Mouse (Mus musculus): ENCODE results near the gene Robo3. TPM values are rescaled to one million over a fixed set of nuclear protein-coding genes. Genes with fewer than 3 reads are reported as not detected.

The Robo3 gene
- polyA plus RNA-seq, 1 experiment from 2014 or later, result not detected

- Histone ChIP-seq H3K4me2 (ENCODE audit: low read length) (no peak overlapping the region), H3K9me3 (ENCODE audit: control insufficient read depth, low read length) (no peaks in the 10 kb centered on the region), H3K27me3 (replicated peaks; ENCODE audit: control insufficient read depth, insufficient read depth, low read length) (peaks cover 63% of the 10 kb centered on the region), H3K4me3 (ENCODE audit: low read depth, low read length) (no peak overlapping the region), H3K9ac (ENCODE audit: low read length) (no peak overlapping the region), H3K27ac (ENCODE audit: low read depth) (no peak overlapping the region), H3K36me3 (ENCODE audit: control insufficient read depth, insufficient read depth, low read length) (no peaks in the 10 kb centered on the region), H3K4me1 (replicated peaks; ENCODE audit: control insufficient read depth, insufficient read depth, low read length) (no peaks in the 10 kb centered on the region)
- ATAC-seq (replicated peaks; ENCODE audit: low FRiP score, low TSS enrichment, low read depth) (no peak), DNase-seq (ENCODE audit: low spot score) (no peak)
- 8% methylated on average over 4 of the region's 4 CpGs for WGBS
Observed at GRCm38 (mm10) chr9:37435616-37436015, 2.6 kb upstream of the Robo3 start.

DNA sequence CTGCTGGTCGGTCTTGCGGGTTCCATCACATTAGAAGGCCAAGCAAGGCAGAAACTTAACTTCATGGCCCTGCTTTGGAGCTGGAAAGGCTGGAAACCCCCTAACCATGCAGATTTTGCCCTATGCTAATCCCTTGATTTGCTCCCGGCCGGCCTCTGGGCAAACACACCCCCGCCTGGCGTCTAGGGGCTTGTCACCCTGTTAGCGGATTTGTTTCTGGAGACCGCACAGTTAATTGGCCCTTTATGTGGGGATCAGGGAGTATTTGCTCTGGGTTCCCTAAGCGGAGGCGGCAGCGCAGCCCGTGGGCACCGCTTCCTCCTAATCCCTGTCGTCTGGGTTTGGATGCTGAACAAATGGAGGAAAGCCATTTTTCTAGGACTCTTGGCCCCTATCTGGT lies 1.9 kb upstream of the Robo3 start:
- Histone ChIP-seq H3K4me3 (ENCODE audit: low read depth, low read length) (no peak overlapping the region), H3K27me3 (replicated peaks; ENCODE audit: control insufficient read depth, insufficient read depth, low read length) (peaks cover 70% of the 10 kb centered on the region), H3K9me3 (ENCODE audit: control insufficient read depth, low read length) (no peaks in the 10 kb centered on the region), H3K4me2 (ENCODE audit: low read length) (no peak overlapping the region), H3K36me3 (ENCODE audit: control insufficient read depth, insufficient read depth, low read length) (no peaks in the 10 kb centered on the region), H3K9ac (ENCODE audit: low read length) (no peak overlapping the region), H3K27ac (ENCODE audit: low read depth) (no peak overlapping the region), H3K4me1 (replicated peaks; ENCODE audit: control insufficient read depth, insufficient read depth, low read length) (no peaks in the 10 kb centered on the region)
- no peak for ATAC-seq (replicated peaks; ENCODE audit: low FRiP score, low TSS enrichment, low read depth)
- WGBS, result 1% methylated on average over 14 of the region's 14 CpGs
- DNase-seq (ENCODE audit: low spot score), result no peak

DNA sequence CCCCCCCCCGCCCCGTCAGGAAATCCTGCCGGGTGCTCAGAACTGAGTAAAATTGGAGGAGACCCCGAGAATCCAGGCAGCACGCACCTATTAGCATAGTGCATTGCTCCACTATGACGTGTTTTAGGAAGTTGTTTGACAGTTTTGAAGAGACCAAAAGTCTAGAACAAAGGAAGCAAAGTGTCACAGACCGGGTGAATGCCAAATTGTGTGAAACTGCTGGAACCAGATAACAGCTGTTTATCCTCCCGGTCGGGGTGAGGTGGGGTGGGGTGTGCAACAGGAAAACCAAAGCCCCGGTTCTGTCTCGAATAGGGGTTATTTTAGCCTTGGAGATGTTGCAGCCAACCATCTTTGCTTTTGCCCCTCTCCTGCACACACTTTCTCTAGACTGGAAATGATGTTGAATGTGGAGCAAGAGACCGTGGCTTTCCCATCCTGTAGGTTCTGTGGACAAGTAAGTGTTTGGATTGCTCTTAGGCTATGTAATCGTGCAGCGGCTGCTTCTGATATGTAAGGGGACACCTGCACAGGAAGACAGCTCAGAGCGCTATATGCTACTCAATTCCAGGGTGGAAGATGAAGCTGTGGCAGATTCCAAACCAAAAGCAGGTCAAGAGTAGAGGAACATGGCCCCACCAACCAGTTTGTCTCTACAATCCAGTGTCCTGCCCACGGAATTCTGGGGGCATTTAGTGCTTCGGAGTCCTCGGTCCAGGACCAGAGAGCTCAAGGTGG lies 946 bp upstream of the Robo3 start:
- peaks cover 79% of the 10 kb centered on the region for H3K27me3 ChIP-seq (replicated peaks; ENCODE audit: control insufficient read depth, insufficient read depth, low read length)
- no peak overlapping the region for H3K4me3 ChIP-seq (ENCODE audit: low read depth, low read length)
- no peak for DNase-seq (ENCODE audit: low spot score)
- H3K9me3 ChIP-seq (ENCODE audit: control insufficient read depth, low read length), result no peaks in the 10 kb centered on the region
- no peaks in the 10 kb centered on the region for H3K36me3 ChIP-seq (ENCODE audit: control insufficient read depth, insufficient read depth, low read length)
- H3K27ac ChIP-seq (ENCODE audit: low read depth), result no peak overlapping the region
- ATAC-seq (replicated peaks; ENCODE audit: low FRiP score, low TSS enrichment, low read depth), result no peak
- H3K4me1 ChIP-seq (replicated peaks; ENCODE audit: control insufficient read depth, insufficient read depth, low read length), result no peaks in the 10 kb centered on the region
- 4% methylated on average over 18 of the region's 18 CpGs for WGBS
- H3K9ac ChIP-seq (ENCODE audit: low read length), result no peak overlapping the region
- no peak overlapping the region for H3K4me2 ChIP-seq (ENCODE audit: low read length)

GRCm38 (mm10) chr9:37432026-37432666 lies 900 bp downstream of the Robo3 start:
- DNase-seq (ENCODE audit: low spot score), result no peak
- Histone ChIP-seq H3K27ac (ENCODE audit: low read depth) (no peak overlapping the region), H3K4me2 (ENCODE audit: low read length) (no peak overlapping the region), H3K4me1 (replicated peaks; ENCODE audit: control insufficient read depth, insufficient read depth, low read length) (no peaks in the 10 kb centered on the region), H3K27me3 (replicated peaks; ENCODE audit: control insufficient read depth, insufficient read depth, low read length) (peaks cover 90% of the 10 kb centered on the region), H3K4me3 (ENCODE audit: low read depth, low read length) (no peak overlapping the region), H3K36me3 (ENCODE audit: control insufficient read depth, insufficient read depth, low read length) (no peaks in the 10 kb centered on the region), H3K9me3 (ENCODE audit: control insufficient read depth, low read length) (no peaks in the 10 kb centered on the region), H3K9ac (ENCODE audit: low read length) (no peak overlapping the region)
- no peak; the same call in 1 of the 2 replicates for ATAC-seq (replicated peaks; ENCODE audit: low FRiP score, low TSS enrichment, low read depth)
- under 1% methylated on average over 16 of the region's 17 CpGs for WGBS

DNA sequence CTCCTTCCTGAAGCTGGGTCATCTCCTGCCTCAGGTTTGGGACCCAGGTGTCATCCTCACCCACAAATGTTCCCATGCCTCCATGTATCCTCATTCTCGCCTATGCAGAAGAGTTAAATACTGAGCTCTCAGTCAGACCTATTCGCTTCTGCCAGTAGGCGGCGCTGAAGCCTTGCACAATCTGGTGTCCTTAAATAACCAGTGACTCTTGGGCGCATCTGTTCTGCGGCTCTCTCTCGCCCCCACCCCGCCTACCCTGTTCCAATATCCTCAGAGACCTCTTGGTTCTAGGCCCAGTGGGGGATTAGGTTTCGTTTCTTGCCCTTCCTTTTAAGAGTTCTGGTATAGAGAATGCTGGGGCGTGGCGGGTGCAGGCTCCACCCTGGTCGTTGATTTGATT lies 2.5 kb downstream of the Robo3 start:
- no peaks in the 10 kb centered on the region for H3K9me3 ChIP-seq (ENCODE audit: control insufficient read depth, low read length)
- peaks cover 89% of the 10 kb centered on the region for H3K27me3 ChIP-seq (replicated peaks; ENCODE audit: control insufficient read depth, insufficient read depth, low read length)
- no peaks in the 10 kb centered on the region for H3K4me1 ChIP-seq (replicated peaks; ENCODE audit: control insufficient read depth, insufficient read depth, low read length)
- no peaks in the 10 kb centered on the region for H3K36me3 ChIP-seq (ENCODE audit: control insufficient read depth, insufficient read depth, low read length)
- DNase-seq (ENCODE audit: low spot score) (peak; percentile 92), ATAC-seq (replicated peaks; ENCODE audit: low FRiP score, low TSS enrichment, low read depth) (peak; percentile 67)
- no peak overlapping the region for H3K4me3 ChIP-seq (ENCODE audit: low read depth, low read length)
- H3K27ac ChIP-seq (ENCODE audit: low read depth), result no peak overlapping the region
- H3K9ac ChIP-seq (ENCODE audit: low read length), result no peak overlapping the region
- H3K4me2 ChIP-seq (ENCODE audit: low read length), result peak overlapping the region; percentile 11; the same call in 1 of the 2 replicates
- 2% methylated on average over 12 of the region's 12 CpGs for WGBS

GRCm38 (mm10) chr9:37429326-37429725 lies 3.7 kb downstream of the Robo3 start:
- Histone ChIP-seq H3K27me3 (replicated peaks; ENCODE audit: control insufficient read depth, insufficient read depth, low read length) (peaks cover 77% of the 10 kb centered on the region), H3K27ac (ENCODE audit: low read depth) (no peak overlapping the region), H3K4me3 (ENCODE audit: low read depth, low read length) (no peak overlapping the region), H3K4me2 (ENCODE audit: low read length) (no peak overlapping the region), H3K36me3 (ENCODE audit: control insufficient read depth, insufficient read depth, low read length) (no peaks in the 10 kb centered on the region), H3K4me1 (replicated peaks; ENCODE audit: control insufficient read depth, insufficient read depth, low read length) (no peaks in the 10 kb centered on the region), H3K9me3 (ENCODE audit: control insufficient read depth, low read length) (no peaks in the 10 kb centered on the region), H3K9ac (ENCODE audit: low read length) (no peak overlapping the region)
- ATAC-seq (replicated peaks; ENCODE audit: low FRiP score, low TSS enrichment, low read depth) (no peak), DNase-seq (ENCODE audit: low spot score) (no peak)
- WGBS, result 13% methylated on average over 26 of the region's 26 CpGs

GRCm38 (mm10) chr9:37421239-37421638 lies 11.8 kb downstream of the Robo3 start:
- ATAC-seq (replicated peaks; ENCODE audit: low FRiP score, low TSS enrichment, low read depth), result peak; percentile 10; the same call in 1 of the 2 replicates
- Histone ChIP-seq H3K36me3 (ENCODE audit: control insufficient read depth, insufficient read depth, low read length) (no peaks in the 10 kb centered on the region), H3K4me1 (replicated peaks; ENCODE audit: control insufficient read depth, insufficient read depth, low read length) (no peaks in the 10 kb centered on the region; the same call in 1 of the 2 replicates), H3K4me2 (ENCODE audit: low read length) (peak overlapping the region; percentile 45), H3K4me3 (ENCODE audit: low read depth, low read length) (peak overlapping the region; percentile 20), H3K27me3 (replicated peaks; ENCODE audit: control insufficient read depth, insufficient read depth, low read length) (0 out of 2 replicates have a peak, but pooled peaks cover 4% of the 10 kb centered on the region), H3K9me3 (ENCODE audit: control insufficient read depth, low read length) (no peaks in the 10 kb centered on the region), H3K9ac (ENCODE audit: low read length) (no peak overlapping the region), H3K27ac (ENCODE audit: low read depth) (no peak overlapping the region)
- DNase-seq (ENCODE audit: low spot score), result no peak
- 20% methylated on average over 12 of the region's 12 CpGs for WGBS

DNA sequence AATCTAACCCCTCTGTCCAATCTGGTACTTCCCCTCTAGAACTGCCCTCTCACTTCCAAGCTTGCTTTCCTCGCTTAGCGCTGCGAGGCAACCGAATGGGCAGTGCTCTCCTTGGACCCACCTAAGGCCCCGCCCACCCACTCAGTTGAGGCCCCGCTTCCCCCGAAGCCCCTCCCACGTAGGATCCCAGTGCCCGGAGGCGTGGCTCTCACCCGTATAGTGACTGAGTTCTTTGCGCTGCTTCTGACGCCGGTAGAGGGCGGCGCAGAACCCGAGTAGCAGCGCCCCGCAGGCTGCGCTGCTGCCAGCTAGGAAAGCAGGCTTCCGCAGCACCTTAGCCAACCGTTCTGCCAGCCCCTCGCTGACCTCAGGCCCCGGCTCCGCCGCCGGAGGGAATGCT lies 12.4 kb downstream of the Robo3 start:
- H3K4me3 ChIP-seq (ENCODE audit: low read depth, low read length), result peak overlapping the region; percentile 20
- H3K27me3 ChIP-seq (replicated peaks; ENCODE audit: control insufficient read depth, insufficient read depth, low read length), result 0 out of 2 replicates have a peak, but pooled peaks cover 4% of the 10 kb centered on the region
- H3K9ac ChIP-seq (ENCODE audit: low read length), result no peak overlapping the region
- no peaks in the 10 kb centered on the region for H3K36me3 ChIP-seq (ENCODE audit: control insufficient read depth, insufficient read depth, low read length)
- no peaks in the 10 kb centered on the region for H3K9me3 ChIP-seq (ENCODE audit: control insufficient read depth, low read length)
- no peaks in the 10 kb centered on the region; the same call in 1 of the 2 replicates for H3K4me1 ChIP-seq (replicated peaks; ENCODE audit: control insufficient read depth, insufficient read depth, low read length)
- H3K4me2 ChIP-seq (ENCODE audit: low read length), result peak overlapping the region; percentile 45
- no peak overlapping the region for H3K27ac ChIP-seq (ENCODE audit: low read depth)
- ATAC-seq (replicated peaks; ENCODE audit: low FRiP score, low TSS enrichment, low read depth) (peak; percentile 86), DNase-seq (ENCODE audit: low spot score) (peak; percentile 89)
- WGBS, result 1% methylated on average over 27 of the region's 27 CpGs
